Mouse (Mus musculus) forebrain, embryonic 10.5 days (tissue): Measurements from ENCODE around the gene Abraxas2. TPM values are rescaled to one million over a fixed set of nuclear protein-coding genes. Genes with fewer than 3 reads are reported as not detected.

Experiments
- DNase-seq: peaks from one replicate; pipeline ENCODE4 v3.0.0-alpha.2; 2017; ENCODE audit warnings: low spot score; ENCODE audit errors: extremely low spot score
- H3K27ac ChIP-seq: fragments of 300-500 bp; sonication (generic); 2 replicates; pipeline ENCODE4 v1.5.1; 2016; ENCODE audit warnings: mild to moderate bottlenecking
- H3K27me3 ChIP-seq: fragments of 300-500 bp; sonication (generic); 2 replicates; pipeline ENCODE4 v1.6.1; 2016; ENCODE audit warnings: mild to moderate bottlenecking; ENCODE audit not compliant: poor library complexity, severe bottlenecking
- H3K36me3 ChIP-seq: fragments of 300-500 bp; sonication (generic); replicated peaks from 2 replicates; pipeline ENCODE4 v1.6.1; 2016; ENCODE audit warnings: mild to moderate bottlenecking, moderate library complexity
- H3K4me1 ChIP-seq: fragments of 300-500 bp; sonication (generic); 2 replicates; pipeline ENCODE4 v1.6.1; 2016
- H3K4me3 ChIP-seq: fragments of 300-500 bp; sonication (generic); 2 replicates; pipeline ENCODE4 v1.5.1; 2016; ENCODE audit warnings: mild to moderate bottlenecking, moderate library complexity
- H3K9me3 ChIP-seq: fragments of 300-500 bp; sonication (generic); 2 replicates; pipeline ENCODE4 v1.6.1; 2016; ENCODE audit warnings: mild to moderate bottlenecking, moderate library complexity
- WGBS: fragments of 180-500 bp; shearing (Covaris S2); methylation state at CpG from one replicate; pipeline ENCODE4 v1.1.7; 2016; 5-methylcytosine and 5-hydroxymethylcytosine counted together
- polyA plus RNA-seq: library from polyadenylated mRNA; unstranded; fragments of >200 nt; fragmentation: Nextera tagmentation; extraction: Ambion mirVana; gene quantifications from 2 replicates; pipeline ENCODE4 v1.2.1, GENCODE M21; 2016

The Abraxas2 gene
- polyA plus RNA-seq, 1 experiment from 2014 or later: 33.9 TPM

- Histone ChIP-seq H3K36me3 (no peaks in the 10 kb centered on the region), H3K4me3 (peak within 1 kb of the TSS; percentile 97), H3K27ac (peak within 1 kb of the TSS; percentile 96), H3K4me1 (peaks cover 20% of the 10 kb centered on the region), H3K27me3 (no peaks in the 10 kb centered on the region), H3K9me3 (no peaks in the 10 kb centered on the region)
- peak; percentile 98 for DNase-seq
- WGBS: under 1% methylated on average over 87 of the region's 93 CpGs
These were observed 72.0 kb downstream of the Abraxas2 start, which contains the start of gene Zranb1 for GRCm38 (mm10) chr7:132930850-132931559. TSS of gene Zranb1 (plus strand) at chr7:132931142.

DNA sequence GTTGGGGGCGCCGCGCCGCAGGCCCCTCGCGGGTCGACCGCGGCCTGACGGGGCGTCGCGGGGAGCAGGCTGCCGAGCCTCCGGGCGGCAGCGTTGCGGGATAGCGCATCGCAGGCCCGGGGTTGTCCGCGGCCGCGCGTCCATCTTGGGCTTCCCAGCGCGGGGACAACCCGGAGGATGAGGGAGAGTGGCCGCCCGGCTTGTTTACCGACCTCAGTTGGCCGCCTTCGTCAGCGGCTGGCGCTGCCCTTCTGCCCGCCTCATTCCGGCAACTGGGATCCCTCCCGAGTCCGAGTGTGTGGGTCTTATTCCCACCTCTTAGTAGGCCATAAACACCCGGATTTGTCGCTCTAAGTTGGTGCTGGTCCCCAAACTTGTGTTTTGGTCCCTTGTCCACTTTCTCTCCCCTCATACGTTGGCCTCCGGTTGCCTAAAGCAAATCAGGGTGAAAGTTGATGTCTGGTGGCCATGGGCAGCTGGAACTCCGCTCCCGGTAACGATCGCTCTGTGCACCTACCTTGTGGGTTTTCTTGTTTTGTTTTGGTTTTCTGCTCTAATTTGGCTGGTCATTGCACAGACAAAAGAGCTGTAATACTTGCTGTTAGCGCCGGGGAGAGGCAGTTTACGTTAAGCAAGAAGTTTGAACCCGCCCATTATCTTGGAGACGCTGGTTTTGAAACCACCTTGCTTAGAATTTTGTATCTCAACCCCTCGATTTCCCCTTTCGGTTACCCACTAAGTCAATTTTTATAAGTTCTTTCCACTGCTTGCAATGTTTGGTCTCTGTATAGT lies 72.7 kb downstream of the Abraxas2 start:
- Histone ChIP-seq H3K27me3 (no peaks in the 10 kb centered on the region), H3K9me3 (no peaks in the 10 kb centered on the region), H3K27ac (peak overlapping the region; percentile 96), H3K36me3 (no peaks in the 10 kb centered on the region), H3K4me3 (peak overlapping the region; percentile 97), H3K4me1 (peaks cover 20% of the 10 kb centered on the region)
- peak; percentile 53 for DNase-seq
- WGBS: under 1% methylated on average over 55 of the region's 55 CpGs

- no peak overlapping the region for H3K27ac ChIP-seq
- no peaks in the 10 kb centered on the region for H3K36me3 ChIP-seq
- DNase-seq: no peak
- no peaks in the 10 kb centered on the region for H3K9me3 ChIP-seq
- peaks cover 20% of the 10 kb centered on the region for H3K4me1 ChIP-seq
- no peaks in the 10 kb centered on the region for H3K27me3 ChIP-seq
- H3K4me3 ChIP-seq: no peak overlapping the region
- 83% methylated on average over 1 of the region's 1 CpGs for WGBS
These were observed 74.3 kb downstream of the Abraxas2 start for GRCm38 (mm10) chr7:132933331-132933730.

Other genes with a start within 250 kb of the Abraxas2 start
- 17.3 and 17.4 TPM in 2 replicates for gene Lhpp, start 248.6 kb upstream of the Abraxas2 start, polyA plus RNA-seq
- gene Fam53b, start 45.3 kb upstream of the Abraxas2 start, polyA plus RNA-seq: 39.4 and 39.5 TPM in 2 replicates
- gene Eef1akmt2, start 6.6 kb upstream of the Abraxas2 start, polyA plus RNA-seq: 76.8 and 80.9 TPM in 2 replicates
- 8.8 and 9.9 TPM in 2 replicates for gene Zranb1, start 71.9 kb downstream of the Abraxas2 start, polyA plus RNA-seq